Mouse (Mus musculus): Measurements from ENCODE around the gene Dhdh.

GRCm38 (mm10) chr7:45434203-45435015, 54.2 kb downstream of the Dhdh start, which contains the start of gene Gys1:
- TF ChIP-seq CTCF (IDR thresholded peaks at IDR 0.05; ENCODE audit: borderline replicate concordance, extremely low read depth, insufficient read depth, insufficient read length) (peak; percentile 99), POLR2A (IDR thresholded peaks at IDR 0.05; ENCODE audit: borderline replicate concordance, extremely low read depth, insufficient read depth, insufficient read length, poor library complexity, severe bottlenecking) (peak; percentile 63; the same call in 1 of the 2 replicates)
